Mouse (Mus musculus) midbrain, embryonic 10.5 days (tissue): ENCODE data around the gene Dnajb5. TPM values are rescaled to one million over a fixed set of nuclear protein-coding genes. Genes with fewer than 3 reads are reported as not detected.

Experiments
- DNase-seq: peaks from one replicate; pipeline ENCODE4 v3.0.0-alpha.2; 2017; ENCODE audit warnings: low spot score
- H3K27ac ChIP-seq: fragments of 300-500 bp; sonication (generic); replicated peaks from 2 replicates; pipeline ENCODE4 v1.5.1; 2016; ENCODE audit warnings: mild to moderate bottlenecking
- H3K27me3 ChIP-seq: fragments of 300-500 bp; sonication (generic); 2 replicates; pipeline ENCODE4 v1.6.1; 2016; ENCODE audit warnings: low read depth, mild to moderate bottlenecking; ENCODE audit not compliant: poor library complexity, severe bottlenecking
- H3K36me3 ChIP-seq: fragments of 300-500 bp; sonication (generic); 2 replicates; pipeline ENCODE4 v1.6.1; 2016; ENCODE audit warnings: mild to moderate bottlenecking, moderate library complexity
- H3K4me1 ChIP-seq: fragments of 300-500 bp; sonication (generic); 2 replicates; pipeline ENCODE4 v1.6.1; 2016
- H3K4me3 ChIP-seq: fragments of 300-500 bp; sonication (generic); 2 replicates; pipeline ENCODE4 v1.5.1; 2016; ENCODE audit warnings: mild to moderate bottlenecking, moderate library complexity
- H3K9me3 ChIP-seq: fragments of 300-500 bp; sonication (generic); replicated peaks from 2 replicates; pipeline ENCODE4 v1.6.1; 2016; ENCODE audit warnings: mild to moderate bottlenecking
- WGBS: fragments of 180-500 bp; shearing (Covaris S2); methylation state at CpG from one replicate; pipeline ENCODE4 v1.1.7; 2016; 5-methylcytosine and 5-hydroxymethylcytosine counted together
- polyA plus RNA-seq: library from polyadenylated mRNA; unstranded; fragments of >200 nt; fragmentation: Nextera tagmentation; extraction: Ambion mirVana; gene quantifications from 2 replicates; pipeline ENCODE4 v1.2.1, GENCODE M21; 2016

Gene Dnajb5
- polyA plus RNA-seq, 1 experiment from 2014 or later = 14.9 TPM

GRCm38 (mm10) chr4:42921536-42921935 is 28.1 kb upstream of the Dnajb5 start:
- peaks cover 10% of the 10 kb centered on the region for H3K4me1 ChIP-seq
- H3K27me3 ChIP-seq = peaks cover 45% of the 10 kb centered on the region
- H3K9me3 ChIP-seq = no peaks in the 10 kb centered on the region
- 80% methylated on average over 2 of the region's 2 CpGs for WGBS
- no peak overlapping the region for H3K27ac ChIP-seq
- DNase-seq = no peak
- no peak overlapping the region for H3K4me3 ChIP-seq
- no peaks in the 10 kb centered on the region for H3K36me3 ChIP-seq

- Histone ChIP-seq H3K27me3 (peaks cover 42% of the 10 kb centered on the region), H3K4me1 (peaks cover 7% of the 10 kb centered on the region), H3K27ac (no peak overlapping the region), H3K36me3 (no peaks in the 10 kb centered on the region), H3K4me3 (no peak overlapping the region), H3K9me3 (no peaks in the 10 kb centered on the region)
- WGBS = 77% methylated on average over 6 of the region's 6 CpGs
- no peak for DNase-seq
Measured at GRCm38 (mm10) chr4:42922056-42922455, 27.6 kb upstream of the Dnajb5 start.

- WGBS = 93% methylated on average over 8 of the region's 8 CpGs
- no peak for DNase-seq
- no peaks in the 10 kb centered on the region for H3K36me3 ChIP-seq
- no peak overlapping the region for H3K4me3 ChIP-seq
- H3K27me3 ChIP-seq = peaks cover 38% of the 10 kb centered on the region
- no peaks in the 10 kb centered on the region for H3K9me3 ChIP-seq
- H3K27ac ChIP-seq = no peak overlapping the region
- H3K4me1 ChIP-seq = peaks cover 3% of the 10 kb centered on the region
Measured at GRCm38 (mm10) chr4:42922461-42922860, 27.2 kb upstream of the Dnajb5 start.

GRCm38 (mm10) chr4:42924095-42924710 is 25.4 kb upstream of the Dnajb5 start:
- peaks cover 20% of the 10 kb centered on the region; the same call in 1 of the 2 replicates for H3K27me3 ChIP-seq
- 0 out of 2 replicates have a peak, but pooled peaks cover 3% of the 10 kb centered on the region for H3K4me1 ChIP-seq
- no peaks in the 10 kb centered on the region for H3K9me3 ChIP-seq
- H3K4me3 ChIP-seq = no peak overlapping the region
- no peaks in the 10 kb centered on the region for H3K36me3 ChIP-seq
- no peak overlapping the region for H3K27ac ChIP-seq
- DNase-seq = no peak
- 80% methylated on average over 13 of the region's 13 CpGs for WGBS

GRCm38 (mm10) chr4:42928209-42928608 is 21.4 kb upstream of the Dnajb5 start:
- 84% methylated on average over 5 of the region's 5 CpGs for WGBS
- H3K27ac ChIP-seq = no peak overlapping the region
- H3K4me1 ChIP-seq = peaks cover under 1% of the 10 kb centered on the region; the same call in 1 of the 2 replicates
- peaks cover 29% of the 10 kb centered on the region for H3K27me3 ChIP-seq
- H3K4me3 ChIP-seq = no peak overlapping the region
- H3K9me3 ChIP-seq = no peaks in the 10 kb centered on the region
- DNase-seq = no peak
- no peaks in the 10 kb centered on the region for H3K36me3 ChIP-seq

- peaks cover 8% of the 10 kb centered on the region for H3K4me1 ChIP-seq
- no peaks in the 10 kb centered on the region for H3K36me3 ChIP-seq
- H3K9me3 ChIP-seq = no peaks in the 10 kb centered on the region
- no peak overlapping the region for H3K27ac ChIP-seq
- no peak for DNase-seq
- H3K27me3 ChIP-seq = peaks cover 30% of the 10 kb centered on the region
- H3K4me3 ChIP-seq = no peak overlapping the region
- 95% methylated on average over 9 of the region's 9 CpGs for WGBS
Measured at GRCm38 (mm10) chr4:42928952-42929351, 20.7 kb upstream of the Dnajb5 start.

GRCm38 (mm10) chr4:42932229-42932969 is 17.2 kb upstream of the Dnajb5 start:
- no peaks in the 10 kb centered on the region for H3K36me3 ChIP-seq
- peaks cover 8% of the 10 kb centered on the region for H3K4me1 ChIP-seq
- no peak overlapping the region for H3K27ac ChIP-seq
- 75% methylated on average over 8 of the region's 8 CpGs for WGBS
- H3K27me3 ChIP-seq = peaks cover 34% of the 10 kb centered on the region
- DNase-seq = no peak
- H3K4me3 ChIP-seq = no peak overlapping the region
- no peaks in the 10 kb centered on the region for H3K9me3 ChIP-seq

- peaks cover 44% of the 10 kb centered on the region for H3K27me3 ChIP-seq
- no peak overlapping the region for H3K27ac ChIP-seq
- H3K4me1 ChIP-seq = peaks cover 8% of the 10 kb centered on the region
- peak overlapping the region; percentile 40 for H3K4me3 ChIP-seq
- peak; percentile 65 for DNase-seq
- 9% methylated on average over 22 of the region's 22 CpGs for WGBS
- no peaks in the 10 kb centered on the region for H3K9me3 ChIP-seq
- no peaks in the 10 kb centered on the region for H3K36me3 ChIP-seq
Measured at GRCm38 (mm10) chr4:42933630-42934029, 16.0 kb upstream of the Dnajb5 start.

- peaks cover 22% of the 10 kb centered on the region for H3K27me3 ChIP-seq
- H3K27ac ChIP-seq = no peak overlapping the region
- no peak for DNase-seq
- H3K4me1 ChIP-seq = peaks cover 8% of the 10 kb centered on the region
- no peak overlapping the region for H3K4me3 ChIP-seq
- H3K36me3 ChIP-seq = no peaks in the 10 kb centered on the region
- WGBS = 82% methylated on average over 7 of the region's 7 CpGs
- no peaks in the 10 kb centered on the region for H3K9me3 ChIP-seq
Measured at GRCm38 (mm10) chr4:42941396-42941795, 8.2 kb upstream of the Dnajb5 start.

GRCm38 (mm10) chr4:42943341-42943740 is 6.3 kb upstream of the Dnajb5 start:
- Histone ChIP-seq H3K27ac (no peak overlapping the region), H3K27me3 (peaks cover 26% of the 10 kb centered on the region), H3K36me3 (no peaks in the 10 kb centered on the region), H3K9me3 (no peaks in the 10 kb centered on the region), H3K4me3 (no peak overlapping the region), H3K4me1 (peaks cover 28% of the 10 kb centered on the region)
- no peak for DNase-seq
- WGBS = 89% methylated on average over 5 of the region's 5 CpGs

- DNase-seq = no peak
- 87% methylated on average over 9 of the region's 9 CpGs for WGBS
Measured at GRCm38 (mm10) chr4:42944185-42944584, 5.4 kb upstream of the Dnajb5 start.

GRCm38 (mm10) chr4:42945043-42945442 is 4.6 kb upstream of the Dnajb5 start:
- H3K4me3 ChIP-seq = no peak overlapping the region
- no peak overlapping the region for H3K27ac ChIP-seq
- 14% methylated on average over 6 of the region's 6 CpGs for WGBS
- DNase-seq = no peak
- no peaks in the 10 kb centered on the region for H3K36me3 ChIP-seq
- no peaks in the 10 kb centered on the region for H3K9me3 ChIP-seq
- H3K4me1 ChIP-seq = peaks cover 42% of the 10 kb centered on the region
- peaks cover 15% of the 10 kb centered on the region for H3K27me3 ChIP-seq

More at GRCm38 (mm10) chr4:42944185-42944584, 5.4 kb upstream of the Dnajb5 start:
- H3K27ac ChIP-seq = no peak overlapping the region
- H3K36me3 ChIP-seq = no peaks in the 10 kb centered on the region
- H3K4me3 ChIP-seq = no peak overlapping the region
- H3K27me3 ChIP-seq = peaks cover 21% of the 10 kb centered on the region
- H3K9me3 ChIP-seq = no peaks in the 10 kb centered on the region
- H3K4me1 ChIP-seq = peaks cover 36% of the 10 kb centered on the region

- Histone ChIP-seq H3K9me3 (no peaks in the 10 kb centered on the region), H3K4me1 (peaks cover 46% of the 10 kb centered on the region), H3K36me3 (no peaks in the 10 kb centered on the region), H3K27ac (no peak overlapping the region), H3K4me3 (no peak overlapping the region), H3K27me3 (peaks cover 15% of the 10 kb centered on the region)
- 88% methylated on average over 3 of the region's 3 CpGs for WGBS
- no peak for DNase-seq
Measured at GRCm38 (mm10) chr4:42945445-42945844, 4.2 kb upstream of the Dnajb5 start.
